Mouse (Mus musculus): ENCODE results near the gene Spen. TPM values are rescaled to one million over a fixed set of nuclear protein-coding genes. Genes with fewer than 3 reads are reported as not detected.
"Not testable (repeated sequence)": the region's sequence is repeated elsewhere in the genome, so short reads cannot be mapped to it uniquely, and the experiment has no call there.

Spen gene
- polyA plus RNA-seq, 1 experiment from 2014 or later, result 7.5 TPM

DNA sequence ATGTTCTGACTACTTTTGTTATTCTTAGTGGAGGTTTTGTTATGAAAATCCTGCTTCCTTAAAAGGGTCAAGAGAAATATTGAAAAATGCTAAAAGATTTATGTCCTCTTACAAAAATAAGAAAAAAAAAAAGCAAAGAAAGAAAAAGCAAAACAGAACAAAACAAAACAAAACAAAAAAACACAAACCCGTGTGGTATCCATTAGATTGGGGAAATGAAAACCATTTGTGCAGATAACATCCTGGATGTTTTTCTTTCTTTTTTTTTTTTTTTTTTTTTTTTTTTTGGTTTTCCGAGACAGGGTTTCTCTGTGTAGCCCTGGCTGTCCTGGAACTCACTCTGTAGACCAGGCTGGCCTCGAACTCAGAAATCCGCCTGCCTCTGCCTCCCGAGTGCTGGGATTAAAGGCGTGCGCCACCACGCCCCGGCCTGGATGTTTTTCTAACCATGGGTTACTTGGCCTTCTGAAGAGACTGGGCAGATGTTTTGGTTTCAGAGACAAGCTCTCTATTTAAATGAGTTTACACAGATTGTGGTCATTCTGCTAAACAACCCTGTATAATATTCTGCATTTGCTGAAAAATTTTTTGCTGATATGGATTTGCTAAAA lies 16.0 kb upstream of the Spen start:
- not testable (repeated sequence) for H3K36me3 ChIP-seq (ENCODE audit: control insufficient read depth, insufficient read depth, low read length); ATAC-seq (replicated peaks; ENCODE audit: insufficient number of reproducible peaks, low FRiP score, low TSS enrichment); H3K9ac ChIP-seq (ENCODE audit: low read depth, low read length); H3K27me3 ChIP-seq (ENCODE audit: control insufficient read depth, insufficient read depth, low read length); H3K27ac ChIP-seq (ENCODE audit: low read depth, low read length); H3K4me2 ChIP-seq; H3K4me3 ChIP-seq (ENCODE audit: low read depth, low read length); H3K9me3 ChIP-seq (replicated peaks; ENCODE audit: control insufficient read depth, low read length); H3K4me1 ChIP-seq (ENCODE audit: control insufficient read depth, insufficient read depth, low read length)
- 84% methylated on average over 8 of the region's 9 CpGs for WGBS (ENCODE audit: insufficient replicate concordance)

DNA sequence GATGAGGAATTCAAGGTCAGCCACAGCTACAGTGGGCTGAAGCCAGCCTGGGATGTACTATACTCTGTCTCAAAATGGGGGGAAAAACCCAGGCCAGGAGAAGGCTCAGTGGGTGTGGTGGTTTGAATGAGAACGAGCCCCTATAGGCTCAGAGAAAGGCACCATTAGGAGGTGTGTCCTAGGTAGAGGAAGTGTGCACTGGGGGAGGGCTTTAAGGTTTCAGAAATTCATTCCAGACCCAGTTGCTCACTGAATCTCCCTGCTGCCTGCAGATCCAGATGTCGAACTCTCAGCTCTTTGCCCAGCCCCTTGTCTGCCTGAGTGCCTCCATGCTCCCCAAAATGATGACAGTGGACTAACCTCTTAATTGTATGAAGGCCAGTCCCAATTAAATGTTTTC lies 14.1 kb upstream of the Spen start:
- H3K9ac ChIP-seq (ENCODE audit: low read depth, low read length), result no peak overlapping the region
- H3K9me3 ChIP-seq (replicated peaks; ENCODE audit: control insufficient read depth, low read length), result no peaks in the 10 kb centered on the region
- peak; percentile 56; the same call in 1 of the 2 replicates for ATAC-seq (replicated peaks; ENCODE audit: insufficient number of reproducible peaks, low FRiP score, low TSS enrichment)
- H3K36me3 ChIP-seq (ENCODE audit: control insufficient read depth, insufficient read depth, low read length), result no peaks in the 10 kb centered on the region
- H3K4me2 ChIP-seq, result no peak overlapping the region
- H3K27me3 ChIP-seq (ENCODE audit: control insufficient read depth, insufficient read depth, low read length), result no peaks in the 10 kb centered on the region
- WGBS (ENCODE audit: insufficient replicate concordance), result 31% methylated on average over 2 of the region's 2 CpGs
- H3K4me3 ChIP-seq (ENCODE audit: low read depth, low read length), result no peak overlapping the region
- H3K4me1 ChIP-seq (ENCODE audit: control insufficient read depth, insufficient read depth, low read length), result no peaks in the 10 kb centered on the region
- no peak overlapping the region for H3K27ac ChIP-seq (ENCODE audit: low read depth, low read length)

DNA sequence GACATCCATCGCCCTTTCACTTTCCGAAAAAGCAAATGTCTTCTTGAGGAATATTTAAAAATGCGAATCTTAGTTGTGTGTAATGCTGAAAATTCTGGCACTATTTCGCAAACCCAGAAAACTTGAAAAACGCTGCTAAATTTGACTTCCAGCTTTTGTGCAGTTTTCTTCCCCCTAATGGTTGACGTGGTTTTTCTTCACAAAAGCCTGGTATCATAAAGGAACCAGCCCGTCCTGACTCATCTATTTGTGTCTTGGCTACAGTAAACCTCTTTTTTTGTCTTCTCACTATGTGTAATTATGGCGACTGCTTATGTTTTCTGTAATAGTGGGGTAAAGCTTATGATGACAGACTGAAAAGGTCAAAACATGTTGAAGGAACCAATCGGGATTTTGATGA lies 8.9 kb upstream of the Spen start:
- Histone ChIP-seq H3K9me3 (replicated peaks; ENCODE audit: control insufficient read depth, low read length) (no peaks in the 10 kb centered on the region), H3K9ac (ENCODE audit: low read depth, low read length) (peak overlapping the region; percentile 100), H3K27ac (ENCODE audit: low read depth, low read length) (peak overlapping the region; percentile 100), H3K4me1 (ENCODE audit: control insufficient read depth, insufficient read depth, low read length) (no peaks in the 10 kb centered on the region; the same call in 1 of the 2 replicates), H3K36me3 (ENCODE audit: control insufficient read depth, insufficient read depth, low read length) (no peaks in the 10 kb centered on the region), H3K27me3 (ENCODE audit: control insufficient read depth, insufficient read depth, low read length) (no peaks in the 10 kb centered on the region), H3K4me2 (peak overlapping the region; percentile 98), H3K4me3 (ENCODE audit: low read depth, low read length) (peak overlapping the region; percentile 75)
- WGBS (ENCODE audit: insufficient replicate concordance), result 24% methylated on average over 9 of the region's 9 CpGs
- ATAC-seq (replicated peaks; ENCODE audit: insufficient number of reproducible peaks, low FRiP score, low TSS enrichment), result no peak

DNA sequence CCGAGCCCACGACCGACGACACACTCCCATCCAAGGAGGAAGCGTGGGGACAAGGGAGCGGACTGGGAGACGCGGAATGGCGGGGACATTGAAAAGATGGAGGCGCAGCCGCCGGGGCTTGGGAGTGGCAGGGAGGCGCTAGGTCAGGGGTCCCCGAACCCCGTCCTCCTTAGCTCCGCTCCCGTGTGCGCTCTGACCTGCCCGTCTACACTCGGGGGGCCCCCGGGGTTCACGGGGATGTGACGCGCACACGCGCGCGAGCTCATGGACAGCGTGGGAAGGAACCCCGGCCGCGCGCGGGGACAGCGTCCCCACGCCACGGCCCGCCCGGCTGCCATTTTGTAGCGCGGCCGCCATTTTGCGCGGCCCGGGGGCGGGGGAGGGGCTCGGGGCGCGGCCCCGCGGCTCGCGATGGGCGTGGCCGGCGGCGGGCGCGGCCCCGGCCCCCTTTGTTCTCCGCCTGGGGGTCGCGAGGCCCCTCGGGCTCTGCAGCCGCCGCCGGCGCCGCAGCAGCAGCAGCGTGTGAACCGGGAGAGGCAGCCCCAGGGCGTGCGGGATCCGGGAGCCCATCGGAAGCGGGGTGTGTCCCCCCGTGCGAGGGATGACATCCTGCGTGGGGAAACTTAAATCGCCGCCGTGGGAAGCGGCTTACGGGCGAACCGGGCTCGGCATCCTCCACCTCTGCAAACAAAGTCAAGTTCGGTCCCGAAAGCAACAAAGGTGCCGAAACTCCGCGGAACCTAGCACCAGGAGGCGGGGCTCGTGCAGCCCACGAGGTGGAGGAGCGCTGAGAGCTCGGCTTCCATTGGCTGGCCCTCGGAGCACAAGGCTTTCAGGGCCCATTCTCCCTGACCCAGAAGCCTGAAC lies 8.2 kb upstream of the Spen start:
- Histone ChIP-seq H3K9me3 (replicated peaks; ENCODE audit: control insufficient read depth, low read length) (no peaks in the 10 kb centered on the region), H3K27me3 (ENCODE audit: control insufficient read depth, insufficient read depth, low read length) (no peaks in the 10 kb centered on the region), H3K4me2 (peak overlapping the region; percentile 98), H3K4me3 (ENCODE audit: low read depth, low read length) (peak overlapping the region; percentile 75), H3K4me1 (ENCODE audit: control insufficient read depth, insufficient read depth, low read length) (no peaks in the 10 kb centered on the region; the same call in 1 of the 2 replicates), H3K9ac (ENCODE audit: low read depth, low read length) (peak overlapping the region; percentile 100), H3K27ac (ENCODE audit: low read depth, low read length) (peak overlapping the region; percentile 100), H3K36me3 (ENCODE audit: control insufficient read depth, insufficient read depth, low read length) (no peaks in the 10 kb centered on the region)
- under 1% methylated on average over 95 of the region's 98 CpGs for WGBS (ENCODE audit: insufficient replicate concordance)
- peak; percentile 86 for ATAC-seq (replicated peaks; ENCODE audit: insufficient number of reproducible peaks, low FRiP score, low TSS enrichment)

DNA sequence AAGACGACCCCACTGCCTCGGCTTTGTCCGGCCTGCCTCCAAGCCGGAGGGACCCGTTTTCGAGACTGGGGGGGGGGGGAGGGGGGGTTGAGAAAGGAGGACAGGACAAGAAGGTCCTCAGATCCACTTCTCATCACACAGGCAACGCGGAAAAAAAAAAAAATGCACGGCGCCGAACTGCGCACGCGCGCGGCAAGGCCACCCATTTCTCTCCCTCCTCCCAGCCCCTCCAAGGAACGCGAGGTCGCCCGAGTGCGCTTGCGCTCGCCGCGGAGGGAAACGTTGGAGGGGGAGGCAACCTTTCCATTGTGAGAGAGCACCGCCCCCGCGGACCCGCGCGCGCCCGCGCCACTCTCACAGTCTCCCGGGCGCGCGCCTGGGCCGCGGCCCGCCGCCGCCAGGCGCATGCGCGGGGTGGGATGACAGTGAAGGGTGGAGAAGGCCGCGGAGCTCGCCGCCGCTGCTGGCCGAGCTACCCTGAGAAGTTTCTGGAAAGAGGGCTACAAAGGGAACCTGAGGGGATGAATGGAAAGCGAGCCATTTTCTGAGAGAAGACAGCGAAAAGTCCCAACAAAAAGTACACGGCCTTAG lies 7.4 kb upstream of the Spen start:
- Histone ChIP-seq H3K4me2 (peak overlapping the region; percentile 98), H3K9me3 (replicated peaks; ENCODE audit: control insufficient read depth, low read length) (no peaks in the 10 kb centered on the region), H3K4me1 (ENCODE audit: control insufficient read depth, insufficient read depth, low read length) (no peaks in the 10 kb centered on the region; the same call in 1 of the 2 replicates), H3K36me3 (ENCODE audit: control insufficient read depth, insufficient read depth, low read length) (no peaks in the 10 kb centered on the region), H3K9ac (ENCODE audit: low read depth, low read length) (peak overlapping the region; percentile 100), H3K4me3 (ENCODE audit: low read depth, low read length) (peak overlapping the region; percentile 75), H3K27ac (ENCODE audit: low read depth, low read length) (peak overlapping the region; percentile 100), H3K27me3 (ENCODE audit: control insufficient read depth, insufficient read depth, low read length) (no peaks in the 10 kb centered on the region)
- whole genome bisulfite sequencing (ENCODE audit: insufficient replicate concordance), result under 1% methylated on average over 47 of the region's 56 CpGs
- peak; percentile 86 for ATAC-seq (replicated peaks; ENCODE audit: insufficient number of reproducible peaks, low FRiP score, low TSS enrichment)

DNA sequence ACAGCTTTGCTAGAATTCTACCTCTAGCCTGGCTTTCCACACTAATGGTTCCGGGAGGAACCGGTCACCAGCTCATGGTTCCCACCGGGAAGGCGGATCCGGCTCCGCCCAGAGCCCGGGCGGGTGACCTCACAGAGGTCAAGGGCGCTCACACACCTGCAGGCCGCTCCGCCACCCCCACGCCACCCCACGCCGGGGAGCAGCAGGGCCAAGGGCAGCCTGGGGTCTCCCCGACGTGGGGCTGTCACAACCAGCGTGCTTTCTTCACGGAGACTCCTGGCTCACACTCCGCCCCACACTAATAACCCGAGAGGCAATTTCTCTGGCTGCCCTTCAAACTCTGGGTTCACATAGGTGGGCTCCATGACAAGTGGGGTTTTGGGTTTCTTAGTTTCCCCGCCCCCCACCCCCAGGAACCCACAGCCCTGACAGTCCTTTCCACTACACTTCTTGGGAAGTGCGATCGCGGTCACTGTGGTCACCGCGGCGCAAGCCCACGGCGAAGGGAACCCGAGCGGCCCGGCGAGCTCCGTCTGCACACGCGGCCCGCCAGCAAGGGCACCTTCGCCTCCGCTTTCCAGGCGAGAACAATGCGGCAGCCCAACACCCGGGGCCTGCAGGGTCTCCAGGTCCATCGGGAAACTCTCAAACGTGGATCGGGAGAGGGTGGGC lies 6.8 kb upstream of the Spen start:
- Histone ChIP-seq H3K27ac (ENCODE audit: low read depth, low read length) (peak overlapping the region; percentile 100), H3K9me3 (replicated peaks; ENCODE audit: control insufficient read depth, low read length) (no peaks in the 10 kb centered on the region), H3K9ac (ENCODE audit: low read depth, low read length) (peak overlapping the region; percentile 100), H3K36me3 (ENCODE audit: control insufficient read depth, insufficient read depth, low read length) (no peaks in the 10 kb centered on the region), H3K4me2 (peak overlapping the region; percentile 98), H3K4me1 (ENCODE audit: control insufficient read depth, insufficient read depth, low read length) (no peaks in the 10 kb centered on the region; the same call in 1 of the 2 replicates), H3K4me3 (ENCODE audit: low read depth, low read length) (peak overlapping the region; percentile 75), H3K27me3 (ENCODE audit: control insufficient read depth, insufficient read depth, low read length) (no peaks in the 10 kb centered on the region)
- ATAC-seq (replicated peaks; ENCODE audit: insufficient number of reproducible peaks, low FRiP score, low TSS enrichment), result peak; percentile 32
- under 1% methylated on average over 44 of the region's 45 CpGs for WGBS (ENCODE audit: insufficient replicate concordance)

DNA sequence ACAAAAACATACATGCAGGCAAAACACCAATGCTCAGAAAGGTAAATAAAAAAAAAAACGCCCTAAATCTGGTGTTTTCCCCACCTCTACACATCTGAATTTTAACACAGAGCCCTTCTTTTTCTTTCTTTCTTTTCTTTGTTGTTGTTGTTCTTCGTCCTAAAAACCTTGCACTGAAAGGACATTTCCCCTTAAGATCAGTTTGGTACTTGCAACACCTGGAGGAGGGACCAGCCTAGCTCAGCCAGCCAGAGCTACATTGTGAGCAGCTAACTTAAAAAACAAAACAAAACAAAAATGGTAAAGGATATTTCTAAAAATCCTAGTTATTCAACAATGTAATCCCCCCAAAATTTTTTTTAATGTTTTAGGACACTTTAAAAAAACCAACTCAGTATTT lies 6.1 kb upstream of the Spen start:
- ATAC-seq (replicated peaks; ENCODE audit: insufficient number of reproducible peaks, low FRiP score, low TSS enrichment), result no peak
- peak overlapping the region; percentile 100 for H3K27ac ChIP-seq (ENCODE audit: low read depth, low read length)
- H3K27me3 ChIP-seq (ENCODE audit: control insufficient read depth, insufficient read depth, low read length), result no peaks in the 10 kb centered on the region
- WGBS (ENCODE audit: insufficient replicate concordance), result 48% methylated on average over 2 of the region's 2 CpGs
- H3K4me2 ChIP-seq, result peak overlapping the region; percentile 98
- H3K36me3 ChIP-seq (ENCODE audit: control insufficient read depth, insufficient read depth, low read length), result no peaks in the 10 kb centered on the region
- peak overlapping the region; percentile 75 for H3K4me3 ChIP-seq (ENCODE audit: low read depth, low read length)
- H3K4me1 ChIP-seq (ENCODE audit: control insufficient read depth, insufficient read depth, low read length), result peaks cover under 1% of the 10 kb centered on the region
- H3K9me3 ChIP-seq (replicated peaks; ENCODE audit: control insufficient read depth, low read length), result no peaks in the 10 kb centered on the region
- peak overlapping the region; percentile 100; the same call in 1 of the 2 replicates for H3K9ac ChIP-seq (ENCODE audit: low read depth, low read length)

DNA sequence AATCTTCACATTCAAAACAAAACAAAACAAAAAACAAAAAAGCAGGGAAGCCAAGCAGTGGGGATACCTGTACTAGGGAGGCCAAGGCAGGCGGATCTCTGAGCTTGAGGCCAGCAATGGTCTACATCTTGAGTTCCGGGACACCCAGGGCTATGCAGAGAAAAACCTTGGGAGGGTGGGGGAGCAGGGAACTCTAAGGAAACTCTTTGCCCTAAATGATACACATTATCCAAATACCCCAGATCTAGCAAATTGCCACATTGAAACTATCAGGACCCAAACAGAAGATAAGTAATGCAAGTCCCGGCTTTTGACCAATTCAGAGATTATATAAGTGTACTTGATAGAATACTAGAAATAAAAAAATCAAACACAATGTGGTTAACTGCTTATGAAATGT lies 5.2 kb upstream of the Spen start:
- no peak overlapping the region for H3K4me2 ChIP-seq
- no peaks in the 10 kb centered on the region for H3K27me3 ChIP-seq (ENCODE audit: control insufficient read depth, insufficient read depth, low read length)
- 69% methylated on average over 3 of the region's 3 CpGs for WGBS (ENCODE audit: insufficient replicate concordance)
- H3K27ac ChIP-seq (ENCODE audit: low read depth, low read length), result no peak overlapping the region
- no peak overlapping the region for H3K9ac ChIP-seq (ENCODE audit: low read depth, low read length)
- peaks cover 3% of the 10 kb centered on the region for H3K4me1 ChIP-seq (ENCODE audit: control insufficient read depth, insufficient read depth, low read length)
- H3K36me3 ChIP-seq (ENCODE audit: control insufficient read depth, insufficient read depth, low read length), result no peaks in the 10 kb centered on the region
- no peak overlapping the region for H3K4me3 ChIP-seq (ENCODE audit: low read depth, low read length)
- no peak for ATAC-seq (replicated peaks; ENCODE audit: insufficient number of reproducible peaks, low FRiP score, low TSS enrichment)
- H3K9me3 ChIP-seq (replicated peaks; ENCODE audit: control insufficient read depth, low read length), result no peaks in the 10 kb centered on the region

Data from heart, embryonic 11.5 days (tissue).